Mouse (Mus musculus) neural tube, embryonic 11.5 days (tissue): ENCODE results near the gene Sypl2. TPM values are rescaled to one million over a fixed set of nuclear protein-coding genes. Genes with fewer than 3 reads are reported as not detected.

Experiments
- ATAC-seq: fragments of 200-750 bp; cut with Nextera tagmentation; 2 replicates; pipeline ENCODE4 v1.8.0; 2017; ENCODE audit warnings: moderate number of reproducible peaks, mild to moderate bottlenecking, moderate TSS enrichment, moderate library complexity; ENCODE audit not compliant: insufficient read depth, low FRiP score, low TSS enrichment
- DNase-seq: peaks from one replicate; pipeline ENCODE4 v3.0.0-alpha.2; 2015; ENCODE audit warnings: low spot score
- H3K27ac ChIP-seq: fragments of 300-500 bp; sonication (generic); 2 replicates; pipeline ENCODE4 v1.5.1; 2014; ENCODE audit warnings: low read depth, mild to moderate bottlenecking, low read length
- H3K27me3 ChIP-seq: fragments of 300-500 bp; sonication (generic); 2 replicates; pipeline ENCODE4 v1.6.1; 2014; ENCODE audit warnings: mild to moderate bottlenecking, low read length, mixed read lengths; ENCODE audit not compliant: control insufficient read depth, insufficient read depth
- H3K36me3 ChIP-seq: fragments of 300-500 bp; sonication (generic); 2 replicates; pipeline ENCODE4 v1.6.1; 2014; ENCODE audit warnings: mild to moderate bottlenecking, low read length, moderate library complexity, mixed read lengths; ENCODE audit not compliant: control insufficient read depth, insufficient read depth
- H3K4me1 ChIP-seq: fragments of 300-500 bp; sonication (generic); 2 replicates; pipeline ENCODE4 v1.6.1; 2014; ENCODE audit warnings: low read length, mixed read lengths; ENCODE audit not compliant: control insufficient read depth, insufficient read depth
- H3K4me2 ChIP-seq: fragments of 300-500 bp; sonication (generic); 2 replicates; pipeline ENCODE4 v1.6.1; 2014; ENCODE audit warnings: low read depth, mild to moderate bottlenecking, moderate library complexity
- H3K4me3 ChIP-seq: fragments of 300-500 bp; sonication (generic); 2 replicates; pipeline ENCODE4 v1.5.1; 2014; ENCODE audit warnings: low read depth, low read length
- H3K9ac ChIP-seq: fragments of 300-500 bp; sonication (generic); 2 replicates; pipeline ENCODE4 v1.6.1; 2014; ENCODE audit warnings: mild to moderate bottlenecking, low read length
- H3K9me3 ChIP-seq: fragments of 300-500 bp; sonication (generic); 2 replicates; pipeline ENCODE4 v1.6.1; 2016; ENCODE audit warnings: low read length; ENCODE audit not compliant: control insufficient read depth
- WGBS: fragments of 180-500 bp; shearing (Covaris S2); extraction: QIAGEN DNeasy Blood & Tissue Kit; methylation state at CpG from one replicate; pipeline ENCODE4 v1.1.7; 2014; 5-methylcytosine and 5-hydroxymethylcytosine counted together
- polyA plus RNA-seq: library from polyadenylated mRNA; unstranded; fragments of >200 nt; fragmentation: Nextera tagmentation; extraction: Ambion mirVana; gene quantifications from 2 replicates; pipeline ENCODE4 v1.2.1, GENCODE M21; 2014

Sypl2 gene
- polyA plus RNA-seq, 1 experiment from 2014 or later: 0.46 TPM

- H3K9ac ChIP-seq: no peak overlapping the region
- H3K36me3 ChIP-seq: peaks cover 13% of the 10 kb centered on the region
- H3K4me2 ChIP-seq: no peak overlapping the region
- H3K27me3 ChIP-seq: no peaks in the 10 kb centered on the region
- no peak overlapping the region for H3K27ac ChIP-seq
- ATAC-seq (no peak), DNase-seq (no peak)
- H3K4me3 ChIP-seq: no peak overlapping the region
- no peaks in the 10 kb centered on the region for H3K9me3 ChIP-seq
- H3K4me1 ChIP-seq: peaks cover 5% of the 10 kb centered on the region; the same call in 1 of the 2 replicates
These were observed 23.9 kb downstream of the Sypl2 start for GRCm38 (mm10) chr3:108202506-108202905.

- Histone ChIP-seq H3K27ac (peak within 1 kb of the TSS; percentile 65), H3K36me3 (peaks cover 8% of the 10 kb centered on the region), H3K9ac (peak within 1 kb of the TSS; percentile 72), H3K4me2 (peak within 1 kb of the TSS; percentile 55), H3K27me3 (no peaks in the 10 kb centered on the region), H3K9me3 (no peaks in the 10 kb centered on the region), H3K4me1 (peaks cover 19% of the 10 kb centered on the region), H3K4me3 (peak within 1 kb of the TSS; percentile 58)
- WGBS: 4% methylated on average over 44 of the region's 44 CpGs
- ATAC-seq (peak; percentile 90), DNase-seq (peak; percentile 94)
These were observed 25.8 kb downstream of the Sypl2 start, which contains the start of gene Cyb561d1 for GRCm38 (mm10) chr3:108200329-108201323. Cyb561d1 (minus strand) TSS chr3:108201212.

- WGBS: 93% methylated on average over 6 of the region's 6 CpGs
- no peak overlapping the region for H3K9ac ChIP-seq
- no peak overlapping the region for H3K4me3 ChIP-seq
- H3K36me3 ChIP-seq: peaks cover 5% of the 10 kb centered on the region; the same call in 1 of the 2 replicates
- no peaks in the 10 kb centered on the region for H3K27me3 ChIP-seq
- H3K4me1 ChIP-seq: peaks cover 19% of the 10 kb centered on the region
- H3K27ac ChIP-seq: no peak overlapping the region
- H3K9me3 ChIP-seq: no peaks in the 10 kb centered on the region
- ATAC-seq (no peak), DNase-seq (no peak)
- H3K4me2 ChIP-seq: no peak overlapping the region
These were observed 27.2 kb downstream of the Sypl2 start for GRCm38 (mm10) chr3:108199231-108199630.

- H3K4me2 ChIP-seq: peak overlapping the region; percentile 14
- H3K4me3 ChIP-seq: no peak overlapping the region
- peak overlapping the region; percentile 78 for H3K27ac ChIP-seq
- ATAC-seq: peak; percentile 54; the same call in 1 of the 2 replicates
- H3K4me1 ChIP-seq: peaks cover 19% of the 10 kb centered on the region
- H3K27me3 ChIP-seq: no peaks in the 10 kb centered on the region
- DNase-seq: peak; percentile 73
- H3K9ac ChIP-seq: peak overlapping the region; percentile 22; the same call in 1 of the 2 replicates
- 0 out of 2 replicates have a peak, but pooled peaks cover 2% of the 10 kb centered on the region for H3K36me3 ChIP-seq
- 19% methylated on average over 13 of the region's 14 CpGs for WGBS
- no peaks in the 10 kb centered on the region for H3K9me3 ChIP-seq
These were observed 29.4 kb downstream of the Sypl2 start for GRCm38 (mm10) chr3:108197066-108197497.

GRCm38 (mm10) chr3:108195941-108196590, 30.4 kb downstream of the Sypl2 start:
- Histone ChIP-seq H3K9me3 (no peaks in the 10 kb centered on the region), H3K36me3 (no peaks in the 10 kb centered on the region), H3K9ac (no peak overlapping the region), H3K4me2 (no peak overlapping the region), H3K27me3 (no peaks in the 10 kb centered on the region), H3K4me3 (no peak overlapping the region), H3K4me1 (peaks cover 19% of the 10 kb centered on the region), H3K27ac (peak overlapping the region; percentile 67)
- DNase-seq: no peak
- WGBS: 80% methylated on average over 7 of the region's 7 CpGs
- ATAC-seq: no peak

- H3K4me2 ChIP-seq: no peak overlapping the region
- no peaks in the 10 kb centered on the region for H3K27me3 ChIP-seq
- no peak overlapping the region for H3K4me3 ChIP-seq
- no peaks in the 10 kb centered on the region for H3K9me3 ChIP-seq
- DNase-seq (no peak), ATAC-seq (no peak)
- no peaks in the 10 kb centered on the region for H3K36me3 ChIP-seq
- H3K9ac ChIP-seq: no peak overlapping the region
- WGBS: 86% methylated on average over 4 of the region's 4 CpGs
- peaks cover 19% of the 10 kb centered on the region for H3K4me1 ChIP-seq
- no peak overlapping the region for H3K27ac ChIP-seq
These were observed 31.2 kb downstream of the Sypl2 start for GRCm38 (mm10) chr3:108195287-108195686.

- no peak overlapping the region for H3K27ac ChIP-seq
- no peak overlapping the region for H3K4me3 ChIP-seq
- ATAC-seq (no peak), DNase-seq (no peak)
- H3K36me3 ChIP-seq: no peaks in the 10 kb centered on the region
- peaks cover 16% of the 10 kb centered on the region for H3K4me1 ChIP-seq
- H3K27me3 ChIP-seq: no peaks in the 10 kb centered on the region
- H3K4me2 ChIP-seq: no peak overlapping the region
- no peaks in the 10 kb centered on the region for H3K9me3 ChIP-seq
- 83% methylated on average over 4 of the region's 4 CpGs for WGBS
- H3K9ac ChIP-seq: no peak overlapping the region
These were observed 32.8 kb downstream of the Sypl2 start for GRCm38 (mm10) chr3:108193686-108194085.

- WGBS: 93% methylated on average over 5 of the region's 5 CpGs
- DNase-seq (no peak), ATAC-seq (no peak)
- H3K27me3 ChIP-seq: no peaks in the 10 kb centered on the region
- no peak overlapping the region for H3K9ac ChIP-seq
- no peak overlapping the region for H3K27ac ChIP-seq
- no peak overlapping the region for H3K4me3 ChIP-seq
- H3K9me3 ChIP-seq: no peaks in the 10 kb centered on the region
- H3K4me2 ChIP-seq: no peak overlapping the region
- H3K4me1 ChIP-seq: no peaks in the 10 kb centered on the region
- H3K36me3 ChIP-seq: no peaks in the 10 kb centered on the region
These were observed 36.6 kb downstream of the Sypl2 start for GRCm38 (mm10) chr3:108189897-108190296.
